Mouse (Mus musculus): ENCODE measurements around the gene Mpp3.
A peak's percentile ranks its signal among the peaks of the same experiment; 100 is the strongest.

Gene Mpp3

DNA sequence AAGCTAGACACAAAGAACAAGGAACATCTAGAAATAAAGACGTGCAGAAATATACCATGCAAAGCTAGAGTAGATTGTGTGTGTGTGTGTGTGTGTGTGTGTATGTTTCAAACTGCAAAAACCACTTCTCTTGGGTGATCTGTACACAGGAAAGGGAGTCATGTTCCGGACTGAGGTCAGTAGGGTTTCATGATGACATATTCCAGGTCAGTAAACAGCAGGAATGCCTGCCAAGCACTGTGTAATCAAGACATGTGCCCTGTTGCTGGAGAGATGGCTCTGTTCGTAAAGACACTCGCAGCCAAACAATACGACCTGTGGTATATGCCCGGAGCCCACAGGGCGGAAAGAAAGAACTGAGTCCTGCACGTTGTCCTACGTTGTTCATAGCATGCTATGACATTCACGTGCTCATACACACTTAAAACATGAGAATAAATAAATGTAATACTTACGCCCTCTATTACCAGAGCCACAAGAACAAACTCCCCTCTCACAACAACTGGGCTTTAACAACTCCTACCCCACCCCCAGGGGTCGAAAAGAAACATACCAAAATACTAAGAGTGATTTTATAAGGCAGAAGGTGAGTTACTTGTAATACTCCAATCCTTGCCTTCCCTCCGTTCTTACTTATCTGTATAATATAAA, 11.4 kb upstream of the Mpp3 start:
- no peak for DNase-seq (ENCODE audit: low spot score)

DNA sequence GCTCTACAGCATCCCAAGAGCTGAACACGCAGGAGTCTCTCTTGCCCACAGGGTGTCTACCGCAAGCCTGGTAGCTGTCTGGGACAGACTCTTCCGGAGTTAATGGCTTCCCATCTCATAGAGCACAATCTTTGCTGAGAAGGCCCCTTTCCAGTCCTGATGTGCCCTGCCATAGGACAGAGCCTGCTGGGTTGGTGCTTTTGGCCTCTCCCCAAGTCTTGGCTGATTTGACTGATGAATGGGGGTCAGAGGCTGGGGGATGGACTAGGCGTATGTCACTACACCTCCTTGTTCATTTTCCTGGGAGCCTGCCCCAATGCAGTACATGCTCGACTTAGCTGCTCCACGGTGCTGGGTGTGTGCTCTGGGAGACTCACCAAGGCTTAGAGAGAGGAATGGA, 9.5 kb upstream of the Mpp3 start:
- DNase-seq (ENCODE audit: low spot score): no peak

DNA sequence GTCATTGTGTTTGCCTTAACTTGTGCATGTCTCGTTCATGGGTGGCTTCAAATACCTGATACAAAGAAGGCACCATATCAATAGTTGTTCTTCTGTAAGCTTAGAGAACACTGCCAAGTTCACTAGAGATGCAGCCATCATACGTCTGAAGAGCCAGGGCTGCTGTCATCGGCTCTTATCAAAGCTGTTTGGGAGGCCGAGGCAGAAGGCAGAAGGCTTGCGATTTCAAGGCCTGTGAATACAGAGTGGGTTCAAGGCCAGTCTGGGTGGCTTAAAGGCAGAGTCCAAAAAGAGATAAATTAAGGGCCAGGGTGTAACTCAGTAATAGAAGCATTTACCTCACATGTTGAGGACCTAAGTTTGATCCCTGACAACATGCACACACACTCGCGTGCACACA, 8.1 kb upstream of the Mpp3 start:
- DNase-seq (ENCODE audit: low spot score): no peak

DNA sequence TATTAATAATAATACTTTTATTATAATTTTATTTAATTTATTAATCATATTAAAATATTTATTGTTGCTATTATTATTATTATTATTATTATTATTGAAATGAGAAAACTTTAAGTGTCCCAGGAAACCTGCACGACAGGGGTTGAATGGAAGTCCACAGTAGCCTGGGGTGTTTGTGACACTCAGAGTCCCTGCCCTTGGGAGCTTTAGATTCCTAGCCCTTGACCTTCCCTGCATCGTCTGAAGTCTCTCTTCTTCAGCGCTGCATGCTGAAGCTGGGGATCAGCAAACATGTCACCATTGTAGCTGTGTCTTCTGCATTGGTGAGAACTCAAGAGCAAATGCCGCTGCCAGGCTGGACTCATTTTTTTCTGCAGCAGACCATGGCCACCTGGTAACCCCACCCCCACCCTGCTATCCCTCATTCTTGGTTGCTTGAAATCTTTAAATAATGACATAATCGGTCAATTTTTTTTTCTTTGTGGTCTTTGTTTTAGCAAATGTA, 7.2 kb upstream of the Mpp3 start:
- DNase-seq (ENCODE audit: low spot score): no peak

DNA sequence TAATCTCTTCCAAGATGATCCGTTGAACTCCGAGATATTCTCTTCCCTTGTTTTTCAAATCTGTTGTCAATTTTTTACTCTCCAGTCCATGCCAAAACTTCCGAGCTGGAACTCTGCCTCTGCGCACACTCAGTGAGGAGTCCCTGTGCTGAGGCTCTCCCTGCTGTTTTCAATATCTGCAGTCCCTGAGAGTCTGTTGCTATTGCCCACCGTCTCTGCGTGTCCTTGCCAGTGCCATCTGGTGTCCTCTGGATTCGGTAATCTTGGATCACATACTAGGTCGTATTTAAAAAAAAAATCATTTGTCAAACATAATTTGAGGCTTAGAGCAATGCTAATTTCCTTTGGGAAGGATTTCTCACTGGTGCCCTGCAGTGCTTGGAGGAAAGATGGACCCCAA, 6.6 kb upstream of the Mpp3 start:
- no peak for DNase-seq (ENCODE audit: low spot score)

DNA sequence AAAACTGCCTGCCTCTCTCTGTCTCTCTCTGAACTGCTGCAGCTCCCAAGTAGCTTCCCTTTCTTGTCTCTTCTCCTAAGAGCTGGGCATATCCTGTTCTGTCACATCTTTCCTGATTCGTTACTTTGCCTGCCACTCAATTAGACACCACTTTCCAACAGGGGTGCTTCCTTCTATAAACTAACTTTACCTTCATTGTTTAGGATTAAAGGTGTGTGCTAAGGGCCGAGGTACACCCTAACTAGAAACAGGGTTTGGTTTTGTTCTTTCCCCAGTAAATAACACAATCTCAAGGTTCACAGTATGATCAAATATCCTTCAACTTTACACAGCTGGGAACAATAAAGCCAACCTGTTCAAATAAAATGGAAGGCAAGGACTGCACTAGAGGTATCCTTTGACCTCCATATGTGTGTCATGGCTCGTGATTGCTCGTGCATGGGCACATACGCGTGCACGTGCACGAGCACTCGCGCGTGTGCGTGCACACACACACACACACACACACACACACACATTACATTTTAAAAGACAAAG, 4.9 kb upstream of the Mpp3 start:
- no peak for DNase-seq (ENCODE audit: low spot score)

DNA sequence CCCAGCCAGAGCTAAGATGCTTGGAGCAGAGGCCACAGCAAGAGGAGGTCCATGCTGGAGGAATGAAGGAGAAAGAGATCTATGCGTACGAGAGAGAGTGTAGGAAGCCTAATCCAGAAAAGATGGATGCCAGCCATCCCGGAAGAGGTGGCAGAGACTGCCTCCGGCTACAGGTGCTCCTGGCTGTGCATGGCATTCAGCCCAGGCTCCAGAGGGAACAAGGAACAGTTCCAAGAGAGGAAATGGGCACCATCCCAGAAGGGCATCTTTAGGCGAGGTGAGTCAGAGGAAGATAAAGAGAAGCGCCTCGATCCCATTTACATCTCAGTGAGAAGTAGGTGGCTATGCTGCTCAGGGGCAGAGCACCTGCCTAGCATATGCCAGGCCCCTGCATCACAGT, 2.9 kb upstream of the Mpp3 start:
- no peak for DNase-seq (ENCODE audit: low spot score)

DNA sequence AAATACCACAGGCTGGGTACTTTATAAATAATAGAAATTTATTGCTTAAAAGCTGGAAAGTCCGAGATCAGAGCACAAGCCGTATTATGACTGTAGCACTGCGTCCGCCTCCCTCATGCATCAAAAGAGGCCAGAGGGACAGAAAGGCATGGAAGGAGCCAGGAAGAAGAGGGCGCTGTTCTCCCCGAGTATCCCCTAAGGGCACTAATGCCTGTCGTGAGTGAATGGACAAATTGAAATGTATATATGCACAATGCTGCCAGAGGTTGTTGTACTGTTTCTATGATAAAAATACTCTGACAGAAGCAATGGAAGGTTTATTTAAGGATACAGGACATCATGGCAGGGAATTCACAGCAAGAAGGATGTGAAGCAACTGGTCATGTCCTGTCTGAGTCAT, 1.7 kb upstream of the Mpp3 start:
- no peak for DNase-seq (ENCODE audit: low spot score)

DNA sequence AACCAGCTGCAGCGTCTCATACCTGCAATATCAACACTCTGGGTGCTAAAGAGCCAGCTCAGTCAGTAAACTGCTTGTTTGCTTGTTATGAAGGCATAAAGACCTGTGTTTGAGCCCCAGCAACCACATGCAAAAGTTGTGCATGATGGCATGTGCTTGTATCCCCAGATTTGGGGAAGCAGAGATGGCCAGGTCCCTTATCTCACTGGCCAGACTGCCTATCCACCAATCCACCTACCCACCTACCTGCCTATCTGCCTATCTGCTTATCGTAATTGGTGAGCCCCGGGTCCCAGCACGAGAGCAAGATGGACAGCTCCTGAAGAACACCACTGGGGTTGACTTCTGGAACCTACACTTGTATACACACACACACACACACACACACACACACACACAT, 1.0 kb upstream of the Mpp3 start:
- no peak for DNase-seq (ENCODE audit: low spot score)

DNA sequence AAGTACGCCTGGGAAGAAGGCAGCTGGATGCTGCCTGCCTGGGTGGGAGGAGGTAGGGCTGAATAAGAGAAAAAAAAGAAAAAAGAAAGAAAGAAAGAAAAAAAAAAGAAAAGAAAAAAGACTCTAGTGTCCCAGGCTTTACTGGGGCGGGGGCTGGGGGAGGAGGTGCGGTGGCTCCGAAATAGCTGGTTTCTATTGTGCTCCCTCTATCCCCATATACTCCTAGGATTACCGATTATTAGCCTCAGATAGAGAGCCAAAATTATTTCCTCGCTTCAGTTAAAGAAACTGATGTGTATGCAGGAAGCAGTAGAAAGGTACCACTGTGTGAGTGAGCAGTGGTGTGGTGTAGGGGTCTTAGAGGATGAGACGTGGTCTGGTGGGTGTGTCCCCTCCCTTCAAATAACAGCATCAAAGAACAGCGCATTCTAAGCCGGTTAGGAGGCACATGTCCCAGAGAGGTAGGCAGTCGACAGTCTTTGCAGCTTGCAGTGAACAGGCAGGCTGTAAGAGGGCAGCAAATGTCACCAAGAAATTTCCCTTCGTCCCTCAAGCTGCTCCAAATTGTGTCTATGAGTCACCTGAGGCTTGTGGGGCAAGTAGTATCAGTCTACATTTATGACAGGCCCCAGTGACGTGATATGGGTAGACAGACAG, 772 bp downstream of the Mpp3 start:
- no peak for DNase-seq (ENCODE audit: low spot score)

DNA sequence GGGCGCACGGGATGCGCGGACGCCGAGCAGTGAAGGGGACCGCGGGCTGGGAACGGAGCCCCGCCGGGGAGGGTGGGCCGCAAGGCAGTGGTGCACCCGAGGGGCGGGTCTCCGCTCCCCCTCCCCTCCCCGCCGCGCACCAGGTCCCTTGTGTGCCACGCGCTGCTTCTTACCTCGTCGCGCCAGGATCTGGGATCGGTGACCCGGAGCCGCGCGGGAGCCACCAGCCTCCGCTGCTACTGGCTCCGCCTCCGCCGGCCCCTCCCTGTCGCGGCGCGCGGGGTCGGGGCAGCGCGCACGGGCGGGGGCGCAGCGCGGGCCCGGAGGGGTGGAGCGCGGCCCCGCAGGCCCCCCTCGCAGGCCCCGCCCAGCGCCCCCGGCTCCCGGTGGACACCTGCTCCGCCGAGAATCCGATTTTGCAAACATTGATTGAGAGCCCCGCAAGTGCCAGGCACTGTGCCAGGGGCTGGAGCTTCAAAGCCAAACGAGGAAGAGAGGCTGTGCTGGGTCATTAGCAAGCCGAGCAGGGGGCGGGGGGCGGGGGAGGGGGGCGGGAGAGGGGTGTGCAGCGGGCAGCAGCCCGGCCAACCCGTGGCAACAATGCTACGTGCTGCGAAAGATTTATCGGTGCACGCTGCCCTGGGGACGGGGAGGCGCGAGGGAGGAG, 1.4 kb downstream of the Mpp3 start:
- DNase-seq (ENCODE audit: low spot score): peak; percentile 64

DNA sequence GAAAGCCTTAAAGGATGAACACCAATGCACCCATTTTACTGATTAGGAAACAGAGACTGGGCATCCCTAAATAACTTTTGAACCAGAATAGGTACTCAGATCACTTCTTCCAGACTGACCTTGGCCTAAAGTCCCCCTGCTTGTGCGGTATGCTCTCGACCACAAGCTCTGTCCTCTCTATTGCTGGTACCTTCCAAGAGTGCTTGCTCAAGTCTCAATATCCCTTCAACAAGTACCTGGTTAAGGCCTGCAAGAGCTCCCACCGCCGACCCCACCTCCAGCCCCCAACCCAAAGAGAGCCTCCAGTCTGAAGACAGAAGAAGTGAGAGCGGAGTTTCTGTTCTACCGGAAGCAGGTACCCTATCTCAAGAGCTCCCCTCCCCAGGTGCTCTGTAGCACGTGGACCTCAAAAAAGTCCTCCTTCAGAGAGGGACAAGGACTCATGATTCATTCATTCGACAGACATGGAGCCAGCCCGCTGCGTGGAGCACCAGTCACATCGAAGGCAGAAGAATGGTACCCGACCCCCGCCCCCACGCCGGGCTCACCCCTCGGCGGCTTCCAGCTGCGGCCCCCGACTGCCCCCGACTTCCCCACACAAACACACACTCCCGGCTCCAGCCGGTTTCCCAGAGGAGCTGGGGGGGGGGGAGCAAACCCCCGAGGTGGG, 2.1 kb downstream of the Mpp3 start:
- no peak for DNase-seq (ENCODE audit: low spot score)

DNA sequence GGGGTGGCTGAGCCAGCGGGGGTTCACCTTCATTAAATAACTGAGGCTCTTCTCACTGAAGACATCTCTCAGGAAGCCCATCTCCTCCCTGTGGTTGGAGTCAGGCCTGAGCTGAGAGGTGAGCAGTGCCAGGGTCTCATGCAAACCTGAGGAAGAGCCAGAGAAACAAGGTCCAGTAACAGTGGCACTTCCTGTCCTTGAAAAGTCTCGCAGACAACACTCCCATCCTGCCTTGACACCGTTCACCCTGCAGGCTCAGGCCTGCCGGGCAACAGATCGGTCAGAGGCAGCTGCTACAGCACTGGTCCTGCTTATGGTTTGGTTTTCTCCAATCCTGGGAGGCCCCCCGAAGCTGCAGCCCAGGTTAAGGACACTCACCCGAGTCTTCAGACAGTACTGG, 2.9 kb downstream of the Mpp3 start:
- no peak for DNase-seq (ENCODE audit: low spot score)

DNA sequence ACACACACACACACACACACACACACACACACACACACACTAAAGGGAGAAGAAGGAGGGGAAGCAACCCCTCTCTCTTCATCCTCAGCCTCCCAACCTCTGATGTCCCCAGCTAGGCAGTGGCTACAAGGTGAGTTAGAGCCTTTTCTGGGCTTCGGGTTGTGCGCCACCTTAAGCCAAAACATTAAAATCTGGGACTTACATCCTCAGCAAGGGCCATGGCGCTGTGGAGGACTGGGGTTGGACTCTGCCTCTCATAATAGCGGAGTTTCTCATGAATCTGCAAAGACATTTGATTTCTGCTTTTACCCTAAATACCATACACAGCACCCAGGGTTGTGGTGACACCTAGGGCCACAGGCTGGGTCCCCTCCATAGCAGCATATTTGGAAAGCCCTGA, 3.4 kb downstream of the Mpp3 start:
- DNase-seq (ENCODE audit: low spot score): no peak

DNA sequence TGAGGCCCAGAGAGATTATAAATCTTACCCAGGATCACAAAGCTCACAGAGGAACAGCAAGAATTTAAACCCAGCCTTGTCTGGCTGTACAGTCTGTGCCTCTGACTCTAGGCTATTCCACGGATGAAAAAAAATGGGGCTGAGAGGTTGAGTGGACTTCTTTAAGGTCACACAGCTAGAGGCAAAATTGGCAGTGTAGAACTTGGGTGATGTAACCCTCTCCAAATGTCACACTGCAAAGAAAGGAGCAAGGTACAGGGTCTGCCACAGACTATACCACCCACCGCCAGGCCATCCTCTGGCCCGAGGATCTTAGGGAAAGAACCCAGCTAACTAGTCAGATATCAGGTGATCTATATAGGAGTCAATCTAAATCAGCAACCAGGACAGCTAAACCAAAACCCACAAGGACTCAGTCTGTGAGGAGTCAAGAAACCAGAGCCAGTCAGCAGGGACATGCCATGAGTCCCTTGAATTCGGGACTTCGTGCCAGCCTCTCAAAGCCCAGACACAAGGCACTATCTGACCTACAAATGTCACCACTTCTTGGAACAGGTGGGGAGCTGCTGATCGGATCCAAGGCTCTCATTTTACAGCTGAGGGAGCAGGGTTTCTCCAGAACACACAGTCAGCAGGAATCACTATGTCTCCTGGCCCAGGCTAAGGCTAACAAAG, 4.0 kb downstream of the Mpp3 start:
- DNase-seq (ENCODE audit: low spot score): no peak

DNA sequence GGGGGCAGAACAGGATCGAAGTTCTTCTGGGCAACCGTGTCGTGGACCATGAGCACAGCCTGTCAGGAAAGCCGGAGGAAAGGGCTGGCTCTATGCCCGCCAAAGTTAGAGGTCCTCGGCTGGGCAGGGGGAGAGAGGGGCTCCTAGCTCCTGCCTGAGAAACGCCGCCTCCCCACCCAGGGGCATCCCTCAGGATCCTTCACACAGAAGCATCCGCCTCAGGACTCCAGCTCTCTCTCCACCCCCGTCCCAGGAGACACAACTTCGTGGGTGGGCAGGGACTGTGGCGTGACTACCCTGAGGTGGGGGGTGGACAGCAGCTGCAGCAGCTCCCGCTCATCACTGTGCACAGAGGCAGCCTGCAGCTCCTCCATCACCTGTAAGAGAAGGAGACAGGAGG, 4.9 kb downstream of the Mpp3 start:
- no peak for DNase-seq (ENCODE audit: low spot score)

DNA sequence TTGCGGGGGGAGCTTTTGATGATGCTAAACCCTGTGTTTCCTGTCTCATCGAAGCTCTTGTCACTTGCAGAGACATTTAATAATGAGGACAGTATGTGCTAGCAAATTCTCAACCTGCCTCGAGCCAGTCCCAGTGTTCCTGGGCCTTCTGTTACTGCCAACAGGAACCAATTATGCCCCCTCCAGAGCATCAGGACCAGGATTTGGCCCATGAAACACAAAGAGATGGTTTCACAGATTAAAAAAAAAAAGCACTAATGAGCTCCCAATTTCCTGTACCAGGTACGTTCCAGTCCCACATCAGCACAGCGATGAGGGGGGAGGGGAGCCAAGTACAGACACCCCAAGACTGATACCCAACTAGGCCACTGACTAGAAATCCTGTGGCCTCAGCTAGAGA, 7.1 kb downstream of the Mpp3 start:
- no peak for DNase-seq (ENCODE audit: low spot score)

DNA sequence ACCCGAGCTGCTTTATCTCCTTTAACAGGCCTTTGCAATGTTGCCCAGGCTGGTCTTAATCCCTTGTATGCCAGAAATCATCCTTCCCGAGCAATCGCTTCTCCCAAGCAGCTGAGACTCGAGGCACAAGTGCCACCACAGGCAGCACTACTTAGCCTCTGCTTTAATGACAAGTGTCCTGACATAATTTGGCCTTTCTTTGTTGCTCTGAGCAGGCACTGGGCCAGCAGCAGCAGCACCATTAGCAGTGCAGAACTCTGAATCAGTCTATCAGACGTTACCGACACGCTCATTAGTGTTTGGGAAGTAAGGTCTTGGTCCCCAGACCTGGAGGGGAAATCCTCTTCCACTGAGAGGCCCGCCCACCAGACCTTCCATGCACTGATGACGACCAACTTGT, 8.5 kb downstream of the Mpp3 start:
- no peak for DNase-seq (ENCODE audit: low spot score)

DNA sequence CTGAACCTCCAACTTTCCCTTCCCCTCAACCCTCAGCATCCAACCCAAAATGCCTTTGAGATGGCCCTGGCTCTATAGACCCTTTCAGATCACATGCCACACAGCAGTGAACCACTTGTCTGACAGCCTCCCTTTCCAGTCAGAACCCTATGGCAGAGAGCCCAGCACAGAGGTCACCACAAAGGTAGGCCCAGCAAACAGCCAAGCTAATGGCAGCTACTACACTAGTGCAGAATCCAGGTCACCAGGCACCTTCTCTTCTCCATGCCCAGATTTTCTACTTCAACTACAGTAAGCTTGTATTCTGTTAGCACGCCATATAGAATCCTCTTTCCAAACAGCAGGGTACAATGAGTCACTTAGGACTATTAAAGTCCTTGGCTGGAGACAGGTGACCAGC, 12.1 kb downstream of the Mpp3 start:
- DNase-seq (ENCODE audit: low spot score): no peak

DNA sequence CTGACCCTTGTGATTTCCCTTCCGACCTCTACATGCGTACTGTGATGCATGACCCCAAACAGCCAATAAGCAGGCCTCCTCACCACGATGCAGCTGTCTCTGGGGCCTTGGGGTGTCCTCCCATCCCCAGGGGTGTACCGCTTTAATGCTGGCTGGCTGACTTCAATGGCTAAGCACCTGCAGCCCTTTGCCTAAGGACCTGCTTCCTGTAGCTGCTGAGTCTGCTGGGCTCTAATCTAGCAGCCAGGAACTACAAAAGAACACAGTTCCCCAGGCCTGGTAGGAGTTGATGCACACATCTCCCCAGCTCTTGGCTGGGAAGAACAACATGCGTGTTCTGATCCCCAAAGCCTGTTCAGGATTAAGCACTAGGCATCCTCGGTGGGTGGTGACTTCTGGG, 12.8 kb downstream of the Mpp3 start:
- no peak for DNase-seq (ENCODE audit: low spot score)

DNA sequence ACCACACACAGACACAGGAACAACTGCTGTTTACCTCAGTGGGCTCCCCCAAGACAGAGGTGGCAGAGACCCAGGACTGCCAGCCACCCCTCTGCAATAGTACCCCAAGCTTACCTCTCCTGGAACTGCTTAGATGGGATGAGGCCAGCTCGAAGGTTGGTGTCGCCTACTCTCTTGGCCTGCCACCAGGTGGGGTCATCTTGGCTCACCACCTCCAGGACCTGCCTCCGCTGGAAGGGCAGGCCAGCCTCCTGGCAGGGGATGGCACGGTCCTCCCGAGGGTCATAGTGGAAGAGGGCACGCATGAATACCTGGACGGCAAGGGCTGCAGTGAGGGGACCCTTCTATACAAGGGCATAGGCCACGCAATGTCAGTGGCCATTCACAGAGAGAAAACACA, 15.1 kb downstream of the Mpp3 start:
- DNase-seq (ENCODE audit: low spot score): no peak

DNA sequence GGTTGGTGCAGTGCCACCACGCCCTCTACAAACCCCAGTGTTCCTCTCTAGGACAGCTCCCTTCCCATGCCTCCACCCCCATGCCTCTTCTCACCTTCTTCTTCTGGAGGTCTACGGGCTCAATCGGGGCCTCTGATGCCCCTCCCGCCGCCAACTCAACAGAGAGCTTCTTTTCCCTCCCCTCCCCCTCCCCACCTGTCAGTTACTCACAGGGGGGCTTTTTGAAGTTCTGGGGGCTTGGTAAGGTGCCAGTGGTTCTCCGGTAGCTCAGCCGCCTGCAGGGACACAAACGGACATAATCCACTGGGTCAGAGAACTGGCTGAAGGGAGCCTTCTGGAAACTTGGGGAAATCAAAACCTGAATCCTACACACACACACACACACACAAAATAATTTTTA, 16.8 kb downstream of the Mpp3 start:
- DNase-seq (ENCODE audit: low spot score): no peak

Data from ovary, postnatal 14 days (tissue).